Mouse (Mus musculus) kidney, postnatal 14 days (tissue): ENCODE data around the gene Fxyd7.

Experiments used
- DNase-seq: peaks from one replicate; pipeline ENCODE4 v3.0.0; 2022; ENCODE audit warnings: mixed read lengths

The Fxyd7 gene

GRCm38 (mm10) chr7:31049846-31050281 lies 1.4 kb downstream of the Fxyd7 start:
- DNase-seq = no peak

- no peak for DNase-seq
These were observed 2.0 kb downstream of the Fxyd7 start for GRCm38 (mm10) chr7:31049135-31049845.

GRCm38 (mm10) chr7:31042431-31042910 lies 8.8 kb downstream of the Fxyd7 start, which contains the start of gene Fxyd5:
Fxyd5 (minus strand) TSS chr7:31042481.
- no peak for DNase-seq

- DNase-seq = peak; percentile 66
These were observed 9.5 kb downstream of the Fxyd7 start for GRCm38 (mm10) chr7:31041662-31042315.

- DNase-seq = no peak
These were observed 10.3 kb downstream of the Fxyd7 start for GRCm38 (mm10) chr7:31041023-31041407.

- no peak for DNase-seq
These were observed 10.8 kb downstream of the Fxyd7 start for GRCm38 (mm10) chr7:31040281-31041022.

GRCm38 (mm10) chr7:31039011-31039410 lies 12.3 kb downstream of the Fxyd7 start:
- no peak for DNase-seq

- DNase-seq = no peak
These were observed 13.6 kb downstream of the Fxyd7 start for GRCm38 (mm10) chr7:31037675-31038074.

GRCm38 (mm10) chr7:31036917-31037316 lies 14.3 kb downstream of the Fxyd7 start:
- no peak for DNase-seq

GRCm38 (mm10) chr7:31035291-31035690 lies 16.0 kb downstream of the Fxyd7 start:
- no peak for DNase-seq

- no peak for DNase-seq
These were observed 16.5 kb downstream of the Fxyd7 start for GRCm38 (mm10) chr7:31034789-31035188.

- DNase-seq = no peak
These were observed 17.7 kb downstream of the Fxyd7 start for GRCm38 (mm10) chr7:31033409-31034165.

- DNase-seq = no peak
These were observed 19.5 kb downstream of the Fxyd7 start for GRCm38 (mm10) chr7:31031731-31032130.

- DNase-seq = no peak
These were observed 20.6 kb downstream of the Fxyd7 start for GRCm38 (mm10) chr7:31030717-31031116.

GRCm38 (mm10) chr7:31028609-31029008 lies 22.7 kb downstream of the Fxyd7 start:
- no peak for DNase-seq

GRCm38 (mm10) chr7:31017104-31017901 lies 34.0 kb downstream of the Fxyd7 start:
- peak; percentile 62 for DNase-seq

- DNase-seq = no peak
These were observed 38.3 kb downstream of the Fxyd7 start for GRCm38 (mm10) chr7:31012971-31013370.

- DNase-seq = peak; percentile 18
These were observed 42.4 kb downstream of the Fxyd7 start for GRCm38 (mm10) chr7:31008889-31009288.

GRCm38 (mm10) chr7:31008175-31008574 lies 43.1 kb downstream of the Fxyd7 start:
- DNase-seq = peak; percentile 8

- no peak for DNase-seq
These were observed 43.5 kb downstream of the Fxyd7 start for GRCm38 (mm10) chr7:31007775-31008174.

- DNase-seq = peak; percentile 33
These were observed 48.6 kb downstream of the Fxyd7 start for GRCm38 (mm10) chr7:31002650-31003049.

- DNase-seq = peak; percentile 83
These were observed 50.7 kb downstream of the Fxyd7 start for GRCm38 (mm10) chr7:31000505-31001020.
